Mouse (Mus musculus): ENCODE results near the gene Cbx5.

GRCm38 (mm10) chr15:103227022-103227421 lies 12.6 kb downstream of the Cbx5 start:
- no peak for TF ChIP-seq TAL1 (IDR thresholded peaks at IDR 0.05; ENCODE audit: low read length)
- TF ChIP-seq GATA1 (IDR thresholded peaks at IDR 0.05; ENCODE audit: low read length), result no peak
